Mouse (Mus musculus) kidney, postnatal 0 days (tissue): Measurements from ENCODE around the gene Eif2b4. TPM values are rescaled to one million over a fixed set of nuclear protein-coding genes. Genes with fewer than 3 reads are reported as not detected.
"Not testable (repeated sequence)": the region's sequence is repeated elsewhere in the genome, so short reads cannot be mapped to it uniquely, and the experiment has no call there.

Experiments
- ATAC-seq: fragments of 200-750 bp; cut with Nextera tagmentation; replicated peaks from 2 replicates; pipeline ENCODE4 v1.8.0; 2017; ENCODE audit warnings: low read depth, moderate number of reproducible peaks, moderate TSS enrichment, moderate library complexity; ENCODE audit not compliant: low FRiP score
- DNase-seq: peaks from one replicate; pipeline ENCODE4 v3.0.0-alpha.2; 2016; ENCODE audit warnings: low spot score
- H3K27ac ChIP-seq: fragments of 300-500 bp; sonication (generic); 2 replicates; pipeline ENCODE4 v1.5.1; 2014; ENCODE audit warnings: mild to moderate bottlenecking
- H3K27me3 ChIP-seq: fragments of 300-500 bp; sonication (generic); 2 replicates; pipeline ENCODE4 v1.6.1; 2014; ENCODE audit warnings: low read length, mixed read lengths; ENCODE audit not compliant: insufficient read depth
- H3K36me3 ChIP-seq: fragments of 300-500 bp; sonication (generic); 2 replicates; pipeline ENCODE4 v1.6.1; 2014; ENCODE audit warnings: low read length, mixed read lengths; ENCODE audit not compliant: insufficient read depth
- H3K4me1 ChIP-seq: fragments of 300-500 bp; sonication (generic); replicated peaks from 2 replicates; pipeline ENCODE4 v1.6.1; 2014; ENCODE audit warnings: antibody characterized with exemption, low read length, mixed read lengths; ENCODE audit not compliant: insufficient read depth
- H3K4me2 ChIP-seq: fragments of 300-500 bp; sonication (generic); 2 replicates; pipeline ENCODE4 v1.6.1; 2014; ENCODE audit warnings: mild to moderate bottlenecking, low read length, moderate library complexity, mixed read lengths
- H3K4me3 ChIP-seq: fragments of 300-500 bp; sonication (generic); replicated peaks from 2 replicates; pipeline ENCODE4 v1.5.1; 2014; ENCODE audit warnings: low read depth, low read length
- H3K9ac ChIP-seq: fragments of 300-500 bp; sonication (generic); 2 replicates; pipeline ENCODE4 v1.6.1; 2014; ENCODE audit warnings: low read depth, low read length
- H3K9me3 ChIP-seq: fragments of 300-500 bp; sonication (generic); replicated peaks from 2 replicates; pipeline ENCODE4 v1.6.1; 2016; ENCODE audit warnings: low read length, inconsistent platforms, mixed read lengths
- CTCF ChIP-seq: IDR thresholded peaks from 2 replicates; pipeline ENCODE4 v1.5.1; 2016; ENCODE audit warnings: antibody characterized with exemption, low read depth, mild to moderate bottlenecking, moderate library complexity
- WGBS: fragments of 180-500 bp; shearing (Covaris S2); extraction: QIAGEN DNeasy Blood & Tissue Kit; methylation state at CpG from one replicate; pipeline ENCODE4 v1.1.7; 2014; 5-methylcytosine and 5-hydroxymethylcytosine counted together
- polyA plus RNA-seq: library from polyadenylated mRNA; unstranded; fragments of >200 nt; fragmentation: Nextera tagmentation; extraction: Ambion mirVana; gene quantifications from 2 replicates; pipeline ENCODE4 v1.2.1, GENCODE M21; 2015

The Eif2b4 gene
- polyA plus RNA-seq, 1 experiment from 2014 or later: 66.8 TPM

DNA sequence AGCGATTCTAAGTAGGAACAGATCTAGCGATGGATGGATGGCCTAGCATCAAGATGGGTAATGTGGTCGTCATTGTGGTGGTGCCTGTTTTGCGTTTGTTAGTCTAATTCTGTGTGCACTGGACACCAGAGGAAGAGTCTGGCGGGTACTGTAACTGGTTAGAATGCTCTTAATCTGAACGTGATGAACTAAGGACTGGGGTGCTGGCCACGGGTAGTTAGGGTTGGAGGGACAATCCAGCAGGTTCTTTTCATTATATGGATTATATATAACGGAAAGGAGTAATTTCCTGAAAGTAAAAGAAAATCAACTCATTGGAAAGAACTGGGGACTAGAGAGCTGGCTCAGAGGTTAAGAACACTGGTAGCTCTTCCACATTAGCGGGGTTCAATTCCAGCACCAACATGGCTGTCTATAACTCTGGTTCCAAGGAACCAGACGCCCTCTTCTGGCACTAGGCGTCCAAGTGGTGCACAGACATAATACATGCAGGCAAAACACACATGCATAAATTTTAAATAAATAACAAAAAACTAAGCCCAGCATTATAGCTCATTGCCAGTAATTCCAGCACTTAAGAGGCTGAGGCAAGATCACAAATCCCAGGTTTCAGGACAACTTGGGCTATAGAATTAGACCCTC is 28.2 kb upstream of the Eif2b4 start:
- WGBS: 15% methylated on average over 11 of the region's 11 CpGs
- H3K36me3 ChIP-seq: no peaks in the 10 kb centered on the region
- TF ChIP-seq CTCF: peak; percentile 67
- no peaks in the 10 kb centered on the region for H3K27me3 ChIP-seq
- peak overlapping the region; percentile 89 for H3K4me3 ChIP-seq
- peak overlapping the region; percentile 81 for H3K9ac ChIP-seq
- peak overlapping the region; percentile 93 for H3K27ac ChIP-seq
- DNase-seq (peak; percentile 82), ATAC-seq (no peak)
- H3K9me3 ChIP-seq: no peaks in the 10 kb centered on the region
- H3K4me2 ChIP-seq: peak overlapping the region; percentile 85
- no peaks in the 10 kb centered on the region for H3K4me1 ChIP-seq

DNA sequence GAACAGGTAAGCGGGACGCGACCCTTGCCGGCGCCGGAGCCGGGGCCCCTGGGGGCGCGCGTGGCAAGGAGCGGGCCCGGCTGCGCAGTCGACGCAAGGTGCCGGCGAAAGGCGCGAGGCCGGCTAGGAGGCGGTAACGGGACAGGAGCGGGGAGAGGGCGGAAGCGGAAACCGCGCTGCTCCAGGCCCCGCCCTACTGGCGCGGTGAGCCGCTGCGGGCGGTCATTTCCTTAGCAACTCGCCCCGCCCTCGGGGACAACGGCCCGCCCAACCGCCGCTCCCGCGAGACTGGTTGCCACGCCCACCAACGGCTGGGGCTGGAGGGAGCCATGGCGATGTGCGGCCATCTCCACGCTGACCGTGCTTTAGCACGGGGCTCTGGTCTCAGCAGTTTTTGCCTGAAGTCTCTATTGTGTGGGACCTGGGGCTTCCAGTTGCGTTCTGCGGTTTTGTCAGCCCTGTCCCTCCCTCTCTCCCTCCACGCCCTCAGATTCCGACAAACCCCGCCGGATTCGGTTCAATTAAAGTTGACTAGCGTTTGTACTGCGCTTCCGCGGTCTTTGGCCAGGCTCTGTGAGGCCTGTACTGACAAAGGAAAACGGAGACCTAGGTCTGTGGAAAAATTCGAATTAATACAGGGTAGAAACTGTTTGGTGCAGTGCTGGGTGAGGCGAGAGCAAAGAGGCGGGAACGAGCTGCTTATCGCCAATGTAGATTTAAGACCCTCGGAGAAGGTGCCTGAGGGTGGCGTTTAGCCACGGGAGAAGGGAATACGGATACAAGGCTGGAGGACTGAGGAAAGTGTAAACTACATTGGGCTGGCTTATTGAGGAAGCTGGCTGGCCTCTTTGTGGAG is 27.4 kb upstream of the Eif2b4 start, which contains the start of gene Ppm1g:
Gene Ppm1g (minus strand): TSS at position 240 of the 856 bp plus-strand sequence.
- Histone ChIP-seq H3K4me3 (peak within 1 kb of the TSS; percentile 89), H3K27ac (peak within 1 kb of the TSS; percentile 93), H3K4me1 (no peaks in the 10 kb centered on the region), H3K27me3 (no peaks in the 10 kb centered on the region), H3K4me2 (peak within 1 kb of the TSS; percentile 85), H3K36me3 (no peaks in the 10 kb centered on the region), H3K9ac (peak within 1 kb of the TSS; percentile 81), H3K9me3 (no peaks in the 10 kb centered on the region)
- no peak for TF ChIP-seq CTCF
- under 1% methylated on average over 70 of the region's 70 CpGs for WGBS
- ATAC-seq (peak; percentile 97), DNase-seq (peak; percentile 97)

DNA sequence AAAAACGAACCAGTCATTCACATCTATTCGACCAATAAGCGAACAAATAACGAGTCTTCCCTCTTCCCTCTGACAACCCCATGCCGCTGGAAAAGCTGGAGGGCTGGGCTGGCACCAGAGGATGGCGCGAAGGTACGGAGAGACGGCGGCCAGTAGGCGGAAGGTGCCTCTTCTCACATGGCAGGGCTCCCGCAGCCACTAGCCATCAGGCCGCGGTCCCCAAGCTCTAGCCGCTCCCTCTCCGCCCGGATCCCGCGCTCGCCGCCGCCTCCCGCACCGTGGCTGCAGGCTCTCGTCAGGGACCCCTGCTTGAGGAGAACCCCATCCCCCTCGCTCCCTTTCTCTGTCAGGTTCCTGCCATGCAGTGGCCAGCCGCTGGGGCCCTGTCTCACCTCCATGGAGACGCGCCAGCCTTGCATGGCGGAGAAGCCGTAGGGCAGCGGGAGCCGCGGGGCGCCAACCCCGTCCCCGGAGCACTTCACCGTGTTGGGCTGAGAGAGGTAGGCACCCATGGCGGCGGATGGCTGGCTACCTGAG is 26.7 kb upstream of the Eif2b4 start:
- H3K4me1 ChIP-seq: no peaks in the 10 kb centered on the region
- WGBS: under 1% methylated on average over 40 of the region's 40 CpGs
- ATAC-seq: peak; percentile 76
- H3K9me3 ChIP-seq: no peaks in the 10 kb centered on the region
- H3K9ac ChIP-seq: peak overlapping the region; percentile 81
- peak; percentile 57 for DNase-seq
- no peaks in the 10 kb centered on the region for H3K27me3 ChIP-seq
- H3K27ac ChIP-seq: peak overlapping the region; percentile 93
- H3K4me2 ChIP-seq: peak overlapping the region; percentile 85
- no peak for TF ChIP-seq CTCF
- H3K36me3 ChIP-seq: no peaks in the 10 kb centered on the region
- peak overlapping the region; percentile 89 for H3K4me3 ChIP-seq

- DNase-seq (no peak), ATAC-seq (no peak)
- 1% methylated on average over 11 of the region's 11 CpGs for WGBS
- peak overlapping the region; percentile 85 for H3K4me2 ChIP-seq
- peak overlapping the region; percentile 81 for H3K9ac ChIP-seq
- TF ChIP-seq CTCF: no peak
- peak overlapping the region; percentile 89 for H3K4me3 ChIP-seq
- no peaks in the 10 kb centered on the region for H3K9me3 ChIP-seq
- H3K27me3 ChIP-seq: no peaks in the 10 kb centered on the region
- H3K27ac ChIP-seq: 0 out of 2 replicates have a peak overlapping the region, but pooled peaks have one; percentile 93
- no peaks in the 10 kb centered on the region for H3K4me1 ChIP-seq
- no peaks in the 10 kb centered on the region for H3K36me3 ChIP-seq
These were observed 26.2 kb upstream of the Eif2b4 start for GRCm38 (mm10) chr5:31219474-31219873.

DNA sequence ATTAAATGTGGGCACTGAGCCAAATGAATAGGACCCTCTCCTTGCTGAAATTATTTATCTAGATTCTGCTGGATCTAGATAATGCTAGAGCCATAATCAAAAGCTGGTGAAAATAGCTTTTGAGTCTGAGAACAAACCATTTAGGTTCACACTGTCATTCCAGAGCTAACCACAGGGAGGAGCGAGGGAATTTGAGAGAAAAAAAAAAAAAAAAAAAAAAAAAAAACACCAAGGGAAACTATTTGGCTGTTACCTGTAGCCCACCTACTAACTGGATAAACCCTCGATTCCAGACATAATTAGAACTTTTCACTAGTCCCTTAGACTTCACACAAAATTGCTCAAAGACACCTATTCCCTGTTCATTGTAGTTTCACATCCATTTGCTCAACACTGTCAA is 25.8 kb upstream of the Eif2b4 start:
- no peak for ATAC-seq
- 0% methylated on average over 2 of the region's 2 CpGs for WGBS
- no peak overlapping the region for H3K9ac ChIP-seq
- H3K27ac ChIP-seq: no peak overlapping the region
- peak; percentile 57 for TF ChIP-seq CTCF
- H3K4me2 ChIP-seq: peak overlapping the region; percentile 85
- no peaks in the 10 kb centered on the region for H3K27me3 ChIP-seq
- DNase-seq: peak; percentile 50
- no peaks in the 10 kb centered on the region for H3K4me1 ChIP-seq
- no peaks in the 10 kb centered on the region for H3K9me3 ChIP-seq
- H3K4me3 ChIP-seq: peak overlapping the region; percentile 89
- H3K36me3 ChIP-seq: no peaks in the 10 kb centered on the region

DNA sequence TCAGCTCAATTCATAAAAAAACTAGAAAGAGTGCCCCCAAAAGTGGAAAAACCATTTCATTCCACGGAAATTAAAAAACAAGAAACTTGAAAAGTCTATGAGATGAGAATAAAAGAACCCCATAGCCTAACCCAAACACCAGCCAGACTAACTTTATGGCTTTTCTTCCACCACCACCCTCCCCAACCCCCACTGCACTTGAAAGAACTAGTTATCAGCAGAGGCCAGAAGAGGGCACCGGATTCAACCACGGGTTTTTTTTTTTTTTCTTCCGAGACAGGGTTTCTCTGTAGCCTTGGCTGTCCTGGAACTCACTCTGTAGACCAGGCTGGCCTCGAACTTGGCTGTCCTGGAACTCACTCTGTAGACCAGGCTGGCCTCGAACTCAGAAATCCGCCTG is 25.1 kb upstream of the Eif2b4 start:
- WGBS: 57% methylated on average over 6 of the region's 7 CpGs
- Histone ChIP-seq H3K9me3 (no peaks in the 10 kb centered on the region), H3K36me3 (no peaks in the 10 kb centered on the region), H3K4me3 (no peak overlapping the region), H3K4me1 (no peaks in the 10 kb centered on the region), H3K4me2 (no peak overlapping the region), H3K27ac (no peak overlapping the region), H3K9ac (no peak overlapping the region), H3K27me3 (no peaks in the 10 kb centered on the region)
- no peak for TF ChIP-seq CTCF
- no peak for DNase-seq
- no peak for ATAC-seq

- H3K36me3 ChIP-seq, ATAC-seq, H3K9ac ChIP-seq, H3K4me1 ChIP-seq, H3K27ac ChIP-seq, H3K4me2 ChIP-seq, H3K9me3 ChIP-seq, H3K4me3 ChIP-seq, H3K27me3 ChIP-seq, DNase-seq: not testable (repeated sequence)
- 87% methylated on average over 6 of the region's 6 CpGs for WGBS
These were observed 23.3 kb upstream of the Eif2b4 start for GRCm38 (mm10) chr5:31216554-31216953.
